Mouse (Mus musculus) myocyte (in vitro differentiated cells): Measurements from ENCODE around the gene Terf2ip.

Experiments
- POLR2A ChIP-seq: IDR thresholded peaks from one replicate; pipeline ENCODE4 v1.6.1; 2011; ENCODE audit warnings: low read depth, mild to moderate bottlenecking, control low read depth, moderate library complexity; ENCODE audit not compliant: insufficient read length
- REST ChIP-seq: IDR thresholded peaks from one replicate; pipeline ENCODE4 v1.6.1; 2011; ENCODE audit warnings: mild to moderate bottlenecking, control low read depth, moderate library complexity; ENCODE audit not compliant: insufficient read depth, insufficient read length
- TCF12 ChIP-seq: IDR thresholded peaks from one replicate; pipeline ENCODE4 v1.6.1; 2011; ENCODE audit warnings: mild to moderate bottlenecking, control low read depth; ENCODE audit not compliant: poor library complexity, insufficient read depth, severe bottlenecking
- USF1 ChIP-seq: IDR thresholded peaks from one replicate; pipeline ENCODE4 v1.6.1; 2011; ENCODE audit warnings: low read depth, mild to moderate bottlenecking, control low read depth, moderate library complexity

DNA sequence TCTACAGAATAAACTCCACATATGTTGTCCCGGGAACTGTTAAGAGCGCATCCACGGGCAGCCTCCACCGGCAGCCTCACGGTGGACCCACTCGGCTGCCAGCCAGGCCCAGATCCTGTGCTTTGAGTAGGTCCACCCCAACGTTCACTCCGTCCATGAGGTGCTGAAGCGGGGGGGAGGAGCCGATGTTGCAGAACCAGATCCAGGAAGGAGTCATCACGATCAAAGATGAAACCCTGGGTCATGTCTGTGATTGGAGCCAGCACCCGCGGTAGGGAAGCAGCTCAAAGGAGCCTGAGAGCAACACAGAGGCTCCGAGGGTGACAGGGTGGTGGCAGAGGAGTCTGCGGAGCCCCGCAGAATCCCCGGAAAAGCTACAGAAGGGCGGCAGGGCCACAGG is 26.3 kb downstream of the Terf2ip start:
- no peak for TF ChIP-seq USF1
- TF ChIP-seq REST: no peak
- TF ChIP-seq POLR2A: no peak
- no peak for TF ChIP-seq TCF12
